Mouse (Mus musculus): ENCODE results near the gene Aqp11.

GRCm38 (mm10) chr7:97707123-97707522 is 31.0 kb downstream of the Aqp11 start:
- TF ChIP-seq MAX (IDR thresholded peaks at IDR 0.05; ENCODE audit: low read depth) (no peak), POLR2A (IDR thresholded peaks at IDR 0.05; ENCODE audit: insufficient read length, low read depth) (no peak), CEBPB (IDR thresholded peaks at IDR 0.05; ENCODE audit: insufficient read depth, poor library complexity, severe bottlenecking) (no peak), USF1 (IDR thresholded peaks at IDR 0.05; ENCODE audit: low read depth) (no peak), TCF12 (IDR thresholded peaks at IDR 0.05; ENCODE audit: insufficient read depth, poor library complexity, severe bottlenecking) (no peak), E2F4 (IDR thresholded peaks at IDR 0.05; ENCODE audit: insufficient read depth) (no peak)

All from myocyte (in vitro differentiated cells).